Mouse (Mus musculus): ENCODE measurements around the gene Armh1.

GRCm38 (mm10) chr4:117220741-117221515 is 31.0 kb downstream of the Armh1 start:
- TF ChIP-seq GATA1 (IDR thresholded peaks at IDR 0.05; ENCODE audit: borderline replicate concordance, low read length) (no peak), FLI1 (IDR thresholded peaks at IDR 0.05; ENCODE audit: low read length) (no peak)

Measured in megakaryocyte, embryonic 14.5 days (primary cell).